Mouse (Mus musculus) frontal cortex, postnatal 25 days (tissue): ENCODE data around the gene Gprc5c.

Source experiments
- DNase-seq, 2 experiments: peaks; one replicate each; pipeline ENCODE4 v3.0.0; 2022; ENCODE audit warnings: low spot score in 2 of 2

The Gprc5c gene

DNA sequence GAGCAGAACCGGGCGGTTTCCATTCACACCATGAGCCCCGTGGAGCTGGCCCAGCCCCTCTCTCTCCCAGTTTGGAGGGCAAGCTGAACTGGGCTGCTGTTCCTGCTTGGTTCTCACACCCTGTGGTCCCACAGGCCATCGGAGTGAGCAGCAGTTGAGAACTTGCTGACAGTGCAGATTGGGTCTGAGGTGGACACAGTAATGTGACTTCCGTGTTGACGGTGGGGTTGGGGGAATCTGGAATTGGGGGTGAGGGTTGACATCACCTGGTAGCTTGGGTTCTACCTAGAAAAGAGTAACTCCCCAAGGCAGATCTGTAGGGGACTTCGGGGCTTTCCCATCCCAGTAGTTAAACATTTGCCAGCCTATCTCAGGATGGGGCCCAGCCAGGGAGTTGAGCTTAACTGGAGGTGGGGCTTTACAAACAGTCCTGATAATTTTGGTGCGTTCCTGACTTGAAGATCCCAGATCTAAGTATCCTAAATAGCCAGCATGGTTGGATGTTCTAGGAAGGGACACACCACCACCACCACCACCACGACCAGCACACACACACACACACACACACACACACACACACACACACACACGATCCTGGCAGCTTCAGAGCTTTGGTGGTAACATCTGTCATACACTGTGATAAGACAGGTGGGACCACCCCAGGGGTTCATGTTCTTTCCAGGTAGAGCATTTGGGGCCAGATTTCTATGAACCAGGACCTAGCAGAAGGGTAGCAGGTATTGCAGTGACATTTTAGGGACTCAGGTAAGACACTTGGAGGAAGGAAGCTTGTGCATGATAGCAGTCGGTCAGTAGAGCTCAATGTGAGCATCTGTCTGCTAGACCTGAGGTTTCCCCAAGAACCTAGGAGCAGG, 16.6 kb downstream of the Gprc5c start:
- no peak for DNase-seq

DNA sequence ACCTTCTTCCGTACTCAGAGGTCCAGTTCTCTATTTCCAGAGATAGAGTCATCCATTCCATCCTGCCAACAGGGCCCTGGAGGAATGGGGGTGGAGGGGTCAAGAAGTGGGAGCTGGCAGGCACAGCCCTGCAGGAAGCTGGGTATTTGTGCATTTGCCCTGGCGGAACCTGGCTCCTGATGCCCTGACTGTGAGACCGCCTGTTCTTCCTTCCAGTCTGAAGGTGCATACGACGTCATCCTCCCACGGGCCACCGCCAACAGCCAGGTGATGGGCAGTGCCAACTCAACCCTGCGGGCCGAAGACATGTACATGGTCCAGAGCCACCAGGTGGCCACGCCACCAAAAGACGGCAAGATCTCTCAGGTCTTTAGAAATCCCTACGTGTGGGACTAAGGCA, 17.3 kb downstream of the Gprc5c start:
- no peak for DNase-seq

DNA sequence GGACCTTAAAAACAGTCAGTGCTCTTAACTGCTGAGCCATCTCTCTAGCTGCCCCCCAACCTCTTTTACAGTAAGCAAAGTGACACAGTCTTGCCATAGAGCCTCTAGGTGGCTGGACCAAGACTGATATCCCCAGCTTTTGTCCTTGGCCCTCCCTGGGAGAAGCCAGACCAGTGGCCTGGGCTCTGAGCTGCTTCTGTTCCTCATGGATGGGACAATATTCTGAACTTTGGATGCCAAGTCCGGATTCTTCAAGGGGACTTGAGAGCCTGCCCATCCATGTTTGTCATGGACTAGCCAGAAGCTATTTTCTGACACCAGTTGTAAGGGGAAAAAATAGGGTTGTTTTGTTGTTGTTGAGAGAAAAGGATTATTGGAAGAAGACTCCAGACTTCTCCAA, 18.8 kb downstream of the Gprc5c start:
- no peak for DNase-seq

DNA sequence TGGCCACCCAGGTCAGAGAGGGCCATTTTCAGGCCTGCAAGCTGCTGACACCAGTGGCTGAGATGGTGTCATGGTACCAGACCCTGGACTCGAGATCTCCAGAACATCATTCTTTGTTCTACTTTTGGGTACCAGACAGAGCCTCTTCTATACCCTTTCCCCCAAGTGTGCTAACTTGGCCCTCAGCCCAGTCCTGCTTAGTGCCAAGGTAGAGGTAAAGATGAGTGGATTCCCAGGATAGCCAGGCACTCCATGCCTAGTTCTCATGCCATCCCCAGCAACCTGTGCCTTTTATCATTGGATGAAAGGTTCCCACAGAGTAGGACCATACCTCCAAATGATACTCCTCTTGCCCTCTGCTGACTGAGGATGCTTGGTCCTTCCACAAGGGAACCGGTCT, 20.6 kb downstream of the Gprc5c start:
- no peak for DNase-seq

DNA sequence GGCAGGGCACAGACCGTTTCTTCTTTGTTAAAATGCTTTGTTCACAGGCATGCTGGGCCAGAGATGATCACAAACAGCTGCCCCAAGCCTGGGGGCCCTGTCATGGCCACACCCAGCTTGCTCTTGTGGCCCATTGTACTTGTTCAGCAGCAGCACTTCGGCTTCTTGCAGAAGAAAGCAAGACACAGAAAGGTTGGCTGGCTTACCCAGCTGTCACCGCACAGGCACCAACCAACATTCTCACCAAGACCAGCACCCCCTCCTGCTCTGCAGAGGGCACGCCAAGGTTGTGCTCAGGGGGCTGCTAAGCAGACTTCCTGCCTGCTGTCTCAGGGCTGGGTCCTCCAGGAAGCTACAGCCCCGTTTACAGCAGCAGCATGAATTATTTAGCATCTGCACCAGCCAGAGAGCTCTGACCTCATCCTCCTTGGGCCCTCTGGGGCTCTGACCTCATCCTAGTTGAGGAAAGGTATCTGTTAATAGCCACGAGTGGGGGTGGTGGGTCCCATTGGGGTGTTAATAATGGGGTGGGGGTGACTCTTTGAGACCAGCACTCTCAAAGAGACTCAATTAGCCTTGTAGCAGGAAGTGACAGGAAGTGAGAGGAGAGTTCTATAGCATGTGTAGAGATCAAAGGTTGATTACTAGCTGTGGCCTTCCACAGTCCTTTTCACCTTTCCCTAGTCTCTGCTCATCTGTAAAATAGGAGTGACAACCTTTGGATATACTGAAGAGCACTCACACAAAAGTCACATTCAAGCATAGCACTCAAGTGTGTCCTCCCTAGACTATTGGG, 22.3 kb downstream of the Gprc5c start:
- no peak for DNase-seq

DNA sequence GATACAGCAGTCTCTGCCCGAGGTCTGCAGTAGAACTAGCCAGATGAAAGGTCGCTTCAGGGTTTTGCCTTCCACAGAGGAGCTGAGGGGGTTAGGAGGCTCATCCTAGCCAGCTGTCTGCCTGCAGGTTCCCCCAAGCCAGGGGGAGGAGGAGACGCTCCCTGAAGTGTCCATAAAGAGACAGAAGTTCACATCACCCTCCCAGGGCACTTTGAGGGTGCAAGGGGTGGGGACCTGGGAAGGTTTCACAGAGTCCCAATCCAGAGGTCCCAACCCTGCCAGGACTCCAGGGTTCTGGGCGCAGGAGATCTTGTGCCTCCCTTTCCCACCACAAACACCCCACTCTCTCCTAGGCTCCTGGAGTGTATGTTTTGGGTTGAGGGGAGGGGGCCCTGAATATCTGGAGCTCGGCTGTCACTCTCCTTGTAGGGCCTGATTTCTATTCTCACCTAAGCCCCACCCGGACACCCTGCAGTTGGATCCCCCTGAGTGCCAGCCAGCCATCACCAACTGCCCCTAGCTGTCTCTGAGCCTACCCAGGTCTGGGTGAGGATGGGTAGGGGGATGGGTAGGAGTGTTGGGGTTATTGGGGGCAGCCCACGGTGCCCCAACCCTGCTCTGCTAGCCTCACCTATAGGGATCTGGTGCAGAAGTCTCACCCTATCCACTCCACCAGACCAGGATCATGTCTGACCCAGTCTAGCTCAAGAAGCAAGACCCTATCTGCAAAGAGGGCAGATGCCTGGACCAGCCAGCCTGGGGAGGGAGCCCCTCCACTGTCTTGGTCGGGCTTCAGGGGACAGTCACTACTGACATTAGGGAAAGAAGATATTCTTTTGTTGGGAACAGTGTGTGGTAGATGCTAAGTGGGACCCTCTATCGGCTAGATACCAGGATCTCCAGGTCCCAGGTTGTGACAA, 23.5 kb downstream of the Gprc5c start:
- no peak for DNase-seq

DNA sequence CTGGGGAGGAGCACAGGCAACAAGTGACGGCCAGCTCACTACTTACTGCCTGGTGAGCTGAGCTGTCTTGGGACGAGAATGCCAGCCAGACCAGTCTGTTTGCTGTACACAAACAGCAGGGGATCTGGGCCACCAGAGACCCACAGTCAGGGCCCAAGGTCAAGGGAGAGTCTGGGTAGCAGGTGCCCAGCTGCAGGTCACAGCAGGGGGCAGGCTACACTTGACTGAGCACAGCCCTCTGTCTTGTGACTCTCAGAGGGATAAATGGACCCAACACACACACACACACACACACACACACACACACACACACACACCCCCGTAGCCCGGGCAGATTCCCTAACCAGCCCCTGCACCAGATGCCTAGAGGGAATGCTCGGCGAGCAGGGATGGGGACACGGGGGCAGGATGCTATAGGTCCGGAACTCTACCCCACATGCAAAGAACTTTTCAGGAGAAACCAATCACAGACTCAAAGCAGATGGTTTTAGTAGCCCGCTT, 24.4 kb downstream of the Gprc5c start:
- no peak for DNase-seq

DNA sequence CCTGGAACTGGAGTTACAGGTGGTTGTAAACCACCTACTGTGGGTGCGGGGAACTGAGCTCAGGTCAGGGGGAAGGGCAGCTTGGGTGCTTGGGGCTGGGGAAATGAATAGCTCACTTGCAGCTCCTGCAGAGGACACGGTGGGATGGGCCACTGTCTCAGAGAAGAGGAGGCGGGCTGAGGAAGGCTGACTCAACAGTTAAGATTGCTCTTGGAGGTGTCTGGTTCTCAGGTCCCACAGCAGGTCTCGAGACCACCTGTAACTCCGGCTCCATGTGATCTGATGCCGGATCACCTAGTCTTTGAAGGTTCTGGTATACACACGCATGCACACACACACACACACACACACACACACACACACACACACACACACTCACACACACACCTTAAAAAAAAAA, 25.2 kb downstream of the Gprc5c start:
- no peak for DNase-seq

DNA sequence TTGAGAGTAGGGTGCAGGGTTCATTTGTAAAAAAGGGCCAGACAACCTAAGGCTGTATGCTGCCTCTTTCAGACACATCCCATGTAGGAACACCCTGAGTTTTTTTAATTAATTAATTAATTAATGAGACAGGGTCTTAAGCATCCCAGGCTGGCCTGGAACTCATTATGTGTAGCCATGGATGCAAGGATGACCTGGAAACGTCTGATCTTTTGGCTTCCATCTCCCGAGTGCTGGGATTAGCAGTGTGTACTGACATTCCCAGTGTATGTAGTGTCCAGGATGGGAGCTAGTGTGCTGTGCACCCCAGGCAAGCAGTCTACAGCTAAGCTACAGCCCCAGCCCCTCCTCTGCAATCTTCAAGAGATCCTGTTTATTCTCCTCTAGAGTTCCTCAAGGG, 25.7 kb downstream of the Gprc5c start:
- no peak for DNase-seq

DNA sequence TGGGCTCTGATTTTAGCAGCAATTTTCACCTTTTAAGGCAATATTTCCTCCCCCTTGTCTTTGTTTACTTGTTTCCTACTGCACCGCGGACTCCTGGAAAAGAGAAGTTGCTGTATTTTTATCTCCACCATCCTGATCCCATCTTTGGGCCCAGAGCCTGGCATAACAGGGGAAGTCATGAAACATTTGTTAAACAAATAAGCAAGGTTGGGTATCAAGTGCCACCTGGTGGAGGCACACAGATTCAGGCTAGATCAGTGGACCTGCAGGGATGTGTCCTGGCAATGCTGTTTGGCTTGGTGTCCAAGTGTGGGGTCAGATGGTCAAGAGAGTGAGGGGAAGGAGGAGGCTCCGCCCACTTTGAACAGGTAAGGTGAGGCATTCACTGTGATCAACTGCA, 26.2 kb downstream of the Gprc5c start:
- peak in 1 of 2 experiments; percentile 41 for DNase-seq

DNA sequence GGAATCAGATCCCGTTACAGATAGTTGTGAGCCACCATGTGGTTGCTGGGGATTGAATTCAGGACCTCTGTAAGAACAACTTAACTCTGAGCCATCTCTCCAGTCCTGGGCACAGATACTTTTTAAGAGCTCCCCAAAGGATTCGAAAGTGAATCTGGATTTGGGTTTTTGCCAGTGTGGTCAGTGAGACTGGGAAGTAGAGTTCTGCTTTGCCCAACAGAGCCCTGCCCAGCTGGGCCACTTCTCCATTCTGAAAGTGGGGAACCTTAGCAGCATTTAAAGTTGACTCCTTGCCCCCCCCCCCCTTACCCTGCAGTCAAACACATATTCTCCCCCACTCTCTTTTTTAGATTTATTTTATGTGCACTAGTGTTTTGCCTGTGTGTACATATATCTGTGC, 28.7 kb downstream of the Gprc5c start:
- no peak for DNase-seq

DNA sequence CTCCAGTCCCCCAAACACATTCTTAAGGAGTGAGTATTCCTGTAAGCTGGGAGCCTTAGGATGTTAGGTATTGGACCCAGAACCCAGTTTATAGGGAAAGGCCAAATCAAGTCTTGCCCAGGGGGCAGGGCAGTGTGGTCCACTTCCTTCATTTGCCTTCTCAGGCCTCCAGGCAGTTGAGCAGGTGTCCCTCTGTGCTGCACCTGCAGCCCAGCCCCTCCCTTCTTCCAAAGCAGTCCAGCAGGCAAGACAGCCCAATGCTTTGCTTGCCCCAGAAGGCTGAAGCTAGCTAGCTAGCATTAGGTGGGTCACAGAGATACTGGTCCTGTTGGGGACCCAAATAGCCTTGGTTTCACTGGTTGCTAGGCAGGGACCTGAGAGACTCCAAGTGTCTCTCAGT, 29.2 kb downstream of the Gprc5c start:
- DNase-seq = no peak

DNA sequence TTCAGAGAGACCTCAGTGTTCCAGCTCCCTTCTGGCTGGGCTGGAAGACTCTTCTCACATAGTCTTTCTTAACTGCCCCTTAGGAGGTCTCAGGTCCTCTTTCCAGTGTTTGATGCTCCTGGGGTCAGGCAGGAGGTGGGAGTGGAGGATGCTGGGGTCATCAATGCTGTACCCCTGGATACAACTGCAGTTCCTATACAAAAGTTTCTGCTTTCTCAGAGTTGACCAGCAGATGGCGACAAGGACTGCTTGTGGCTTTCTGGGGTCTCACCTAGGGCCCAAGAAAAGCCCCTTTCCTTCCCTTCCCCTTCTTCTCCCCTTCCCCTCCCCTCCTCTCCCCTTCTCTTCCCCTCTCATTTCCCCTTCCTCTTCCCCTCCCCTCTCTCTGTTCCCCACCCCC, 29.6 kb downstream of the Gprc5c start:
- DNase-seq = no peak

DNA sequence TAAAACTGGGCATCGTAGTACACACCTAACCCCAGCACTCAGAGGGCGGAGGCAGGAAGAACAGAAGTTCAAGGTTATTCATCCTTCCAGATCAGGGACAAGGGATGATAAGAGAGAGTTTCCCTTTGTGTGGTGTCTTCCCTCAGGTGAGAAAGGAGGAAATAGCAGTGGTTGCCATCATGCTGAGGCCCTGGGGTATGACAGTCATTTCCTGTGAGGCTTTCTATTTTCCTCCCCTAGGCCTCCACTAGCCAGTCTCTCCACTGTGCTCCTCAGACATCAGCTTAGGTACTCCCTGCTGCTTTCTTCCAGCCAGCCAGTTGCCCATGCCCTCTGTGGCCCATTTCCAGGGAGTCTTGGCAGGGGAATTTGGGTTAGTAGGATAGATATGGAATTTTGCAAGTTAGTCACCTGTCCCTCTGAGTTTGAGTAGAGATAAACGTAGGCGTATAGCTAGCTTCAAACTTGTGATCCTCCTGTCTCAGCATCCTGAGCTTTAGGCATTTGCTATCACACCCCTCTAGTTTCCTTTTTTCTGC, 32.4 kb downstream of the Gprc5c start:
- no peak for DNase-seq

DNA sequence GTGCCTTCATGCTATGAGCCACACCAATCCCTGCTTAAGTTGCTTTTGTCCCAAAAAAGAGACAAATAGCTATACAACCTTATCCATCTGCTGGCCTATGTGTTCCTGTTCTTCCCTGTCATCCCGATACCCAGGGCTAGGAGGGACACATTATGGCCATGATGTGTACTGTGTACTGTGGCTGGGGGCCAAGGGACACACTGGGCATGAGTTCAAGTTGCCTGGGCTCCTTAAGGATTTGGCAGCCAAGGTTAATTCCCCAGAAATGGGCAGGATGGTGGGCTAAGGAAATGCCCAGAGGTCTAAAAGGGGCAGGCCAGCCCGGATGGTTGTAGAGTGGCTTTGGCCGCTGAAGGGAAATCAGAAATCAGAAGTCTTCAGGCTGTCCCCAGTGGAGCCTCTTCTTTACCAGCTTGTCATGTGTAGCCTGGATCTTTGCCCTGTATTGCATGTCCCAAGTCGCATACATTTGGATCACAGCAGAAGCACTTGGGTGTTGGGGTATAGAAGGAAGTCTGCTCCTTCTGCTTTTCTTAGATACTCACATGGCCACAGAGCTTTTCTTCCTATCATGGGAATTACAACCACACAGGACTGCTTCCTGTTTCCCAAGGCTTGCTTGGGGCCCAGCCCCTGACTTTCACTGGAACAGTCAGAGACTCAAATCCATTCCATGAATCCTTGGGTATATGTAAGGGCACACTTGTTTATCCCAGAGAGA, 33.6 kb downstream of the Gprc5c start:
- DNase-seq = no peak

DNA sequence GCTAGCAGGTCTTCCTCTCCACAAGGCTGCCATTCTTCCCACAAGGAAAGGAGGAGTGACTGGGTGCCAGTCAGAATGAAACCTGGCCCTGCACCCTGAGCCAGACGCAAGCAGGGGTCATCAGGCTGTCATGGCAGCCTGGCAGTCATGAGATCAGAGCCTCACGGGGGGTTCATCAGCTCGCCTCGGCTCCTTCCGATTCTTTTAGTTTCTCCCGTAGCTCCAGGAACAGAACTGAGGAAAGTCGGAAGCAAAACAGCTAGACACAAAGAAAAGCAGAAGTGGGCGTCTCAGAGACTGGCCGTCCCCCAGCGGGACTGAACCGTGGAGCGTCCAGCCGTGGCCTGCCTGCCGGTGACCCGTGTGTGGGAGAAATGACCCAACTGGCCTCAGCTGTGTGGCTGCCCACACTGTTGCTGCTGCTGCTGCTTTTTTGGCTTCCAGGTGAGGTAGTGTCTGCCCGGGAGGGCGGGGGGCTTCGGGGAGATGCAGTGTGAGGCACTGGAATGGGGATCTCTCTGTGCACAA, 39.1 kb downstream of the Gprc5c start, which contains the start of gene Cd300a:
Gene Cd300a (plus strand): TSS at position 51 of the 528 bp plus-strand sequence.
- no peak for DNase-seq

DNA sequence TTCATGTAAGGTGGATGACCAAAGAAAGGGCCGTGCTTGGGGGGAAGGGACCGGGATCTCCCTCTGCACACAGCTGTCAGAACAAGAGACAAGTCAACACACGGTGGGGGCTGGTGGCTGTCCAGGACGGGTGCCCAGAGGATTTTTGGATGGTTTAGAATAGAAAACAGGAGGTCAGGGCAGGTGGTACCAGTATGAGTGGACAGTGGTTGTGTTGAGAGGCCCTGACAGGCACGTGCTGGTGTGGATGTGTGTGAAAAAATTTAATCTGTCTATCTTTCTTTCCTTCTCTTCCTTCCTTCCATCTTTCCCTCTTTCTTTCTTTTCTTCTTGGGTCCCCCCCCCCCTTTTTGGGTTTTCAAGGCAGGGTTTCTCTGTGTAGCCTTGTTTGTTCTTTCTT, 39.6 kb downstream of the Gprc5c start:
- no peak for DNase-seq

DNA sequence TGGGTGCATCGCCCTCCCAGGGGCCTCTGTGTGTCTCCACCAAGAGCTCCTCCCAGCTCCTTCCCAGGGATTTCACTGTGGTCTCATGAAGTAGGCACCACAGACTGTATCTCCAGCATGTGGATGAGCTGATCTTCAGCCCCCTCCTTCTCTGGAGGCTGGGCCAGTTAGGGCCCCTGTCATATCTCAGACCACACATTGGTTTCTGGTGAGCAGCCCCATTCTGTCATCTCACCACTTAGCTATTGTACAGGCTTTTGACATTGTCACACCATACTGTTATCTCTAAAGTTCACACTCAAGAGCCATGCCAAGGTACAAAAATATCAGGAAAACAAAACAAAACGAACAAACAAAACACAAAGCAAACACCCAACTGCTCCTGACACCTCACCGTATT, 45.1 kb downstream of the Gprc5c start:
- DNase-seq = no peak

DNA sequence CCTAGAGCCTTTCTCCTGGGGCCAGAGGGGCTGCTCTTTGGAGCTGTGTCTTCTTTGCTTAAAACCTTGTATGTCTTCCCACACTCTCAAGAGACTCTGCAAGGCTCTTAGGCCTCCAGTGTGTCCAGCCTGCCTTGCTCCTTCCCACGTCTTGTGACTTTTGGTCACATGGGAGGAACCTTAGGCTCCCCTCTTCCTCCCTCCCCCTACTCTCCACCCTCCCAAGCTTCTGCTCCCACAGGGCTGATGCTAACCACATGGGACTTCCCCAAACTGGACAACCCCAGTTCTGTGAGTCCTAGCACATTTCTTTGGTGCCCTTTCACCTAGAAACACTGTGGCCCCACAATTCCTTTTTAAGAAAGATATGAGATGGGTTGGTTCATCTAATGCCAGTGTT, 47.1 kb downstream of the Gprc5c start:
- no peak for DNase-seq

DNA sequence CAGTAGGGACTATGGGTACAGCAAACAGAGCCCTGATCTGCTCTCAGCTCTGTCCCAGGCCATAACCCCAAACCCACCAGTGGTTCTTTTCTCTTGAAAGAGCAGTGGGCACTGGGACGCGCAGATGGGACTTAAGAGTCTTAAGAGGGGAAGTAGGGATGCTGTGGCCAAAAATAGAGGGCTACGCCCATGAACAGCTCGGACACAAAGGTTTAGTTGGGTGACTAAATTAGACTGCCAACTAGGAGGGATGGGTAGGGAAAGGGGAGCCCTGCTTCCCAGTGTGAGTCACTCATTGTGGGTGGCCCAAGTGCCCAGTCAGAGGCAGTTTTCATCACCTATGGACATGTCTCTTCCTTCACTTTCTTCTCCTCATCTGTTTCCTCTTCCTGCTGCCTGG, 52.3 kb downstream of the Gprc5c start:
- no peak for DNase-seq

DNA sequence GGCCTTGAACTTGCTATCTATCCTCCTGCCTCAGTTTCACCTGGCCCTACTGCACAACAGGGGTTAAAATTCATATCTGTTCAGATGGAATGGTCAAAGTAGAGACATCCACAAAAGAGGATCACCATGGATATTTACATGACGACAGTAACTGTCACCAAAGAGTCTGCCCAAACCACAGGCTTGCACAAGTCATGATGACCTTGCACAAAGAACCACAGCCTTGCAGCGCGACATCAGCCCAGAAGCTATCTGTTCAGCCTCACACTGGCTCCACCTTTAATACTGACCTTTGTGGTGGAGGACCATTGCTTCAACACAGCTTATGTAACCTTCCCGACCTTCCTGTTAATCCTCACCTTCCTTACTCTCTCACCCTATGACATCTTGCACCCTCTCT, 56.6 kb downstream of the Gprc5c start:
- no peak for DNase-seq
